Mouse (Mus musculus) adrenal gland, postnatal 25 days (tissue): ENCODE data around the gene Mapk12. TPM values are rescaled to one million over a fixed set of nuclear protein-coding genes. Genes with fewer than 3 reads are reported as not detected.

Experiments used
- DNase-seq: peaks from one replicate; pipeline ENCODE4 v3.0.0; 2021; ENCODE audit warnings: mixed read lengths
- microRNA-seq, 2 experiments: library from miRNA; unstranded; fragments of <30 nt; microRNA quantifications; one replicate each; pipeline ENCODE4 v1.2.0; 2021
- total RNA-seq: library from RNA; stranded (reverse); gene quantifications from 2 replicates; pipeline ENCODE4 v1.2.3, GENCODE M21; 2021

Gene Mapk12
- total RNA-seq, 1 experiment from 2014 or later: 11.3 TPM

- DNase-seq: no peak
Measured at GRCm38 (mm10) chr15:89090662-89091061, 49.8 kb downstream of the Mapk12 start.

GRCm38 (mm10) chr15:89089248-89090051 is 51.1 kb downstream of the Mapk12 start:
- DNase-seq: no peak

- peak; percentile 92 for DNase-seq
Measured at GRCm38 (mm10) chr15:89088607-89089247, 51.8 kb downstream of the Mapk12 start, which contains the start of gene Selenoo. TSS of gene Selenoo (plus strand) at chr15:89089084.

DNA sequence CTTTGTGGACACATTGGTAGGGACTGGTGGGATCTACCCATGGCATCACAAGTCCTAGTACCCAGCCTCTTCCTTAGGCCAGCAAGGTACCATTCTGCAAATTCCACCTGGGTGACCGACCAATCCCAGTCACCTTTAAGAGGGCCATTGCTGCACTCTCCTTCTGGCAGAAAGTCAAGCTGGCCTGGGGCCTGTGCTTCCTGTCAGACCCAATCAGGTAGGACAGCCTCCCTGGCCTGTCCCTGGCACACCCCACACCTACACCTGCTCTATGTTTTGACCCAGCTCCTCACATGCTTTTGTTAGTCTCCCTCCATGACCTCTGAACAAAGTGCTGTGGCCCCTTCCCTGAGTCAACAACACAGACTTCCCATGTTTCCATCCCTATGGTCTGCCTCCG is 55.7 kb downstream of the Mapk12 start:
- no peak for DNase-seq

DNA sequence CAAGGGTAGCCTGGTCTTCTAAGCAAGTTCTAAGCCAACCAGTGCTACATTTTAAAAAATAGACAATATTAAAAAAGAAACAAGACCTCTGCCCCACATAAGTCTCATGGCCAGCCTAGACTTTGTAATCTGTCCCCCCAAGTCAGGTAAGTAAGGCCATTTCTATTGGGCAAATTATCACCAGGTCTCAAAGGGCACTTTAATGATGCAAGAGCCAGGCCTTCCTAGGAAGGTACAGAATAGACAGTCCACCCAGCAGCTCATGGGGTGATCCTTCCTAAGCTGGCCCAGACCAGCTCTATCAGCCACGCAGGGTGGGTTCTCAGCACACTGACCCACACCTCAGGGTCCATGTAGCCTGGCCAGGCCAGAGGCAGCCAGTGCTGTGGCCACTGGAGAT is 56.6 kb downstream of the Mapk12 start:
- DNase-seq: no peak

Small RNA genes within 50 kb of the gene (microRNA-seq; reads per million reads assigned to microRNA genes)
- 0.34 to 0.71 reads per million in 2 experiments for gene Mir6958
- gene Mir7118: 0 reads per million in 2 experiments

Other genes starting within 250 kb of the Mapk12 start
- not detected in 2 replicates for gene Ttll8, start 186.3 kb downstream of the Mapk12 start, total RNA-seq
- gene Mlc1, start 161.7 kb downstream of the Mapk12 start, total RNA-seq: not detected in 2 replicates
- not detected in 2 replicates for gene Mov10l1, start 157.8 kb downstream of the Mapk12 start, total RNA-seq
- gene Panx2, start 81.0 kb downstream of the Mapk12 start, total RNA-seq: 0.81 and 1.6 TPM in 2 replicates
- 39.0 and 43.6 TPM in 2 replicates for gene Trabd, start 65.6 kb downstream of the Mapk12 start, total RNA-seq
- 41.8 and 50.2 TPM in 2 replicates for gene Selenoo, start 51.6 kb downstream of the Mapk12 start, total RNA-seq
- 18.1 and 25.9 TPM in 2 replicates for gene Tubgcp6, start 17.6 kb downstream of the Mapk12 start, total RNA-seq
- 14.5 and 19.6 TPM in 2 replicates for gene Hdac10, start 12.0 kb downstream of the Mapk12 start, total RNA-seq
- gene Mapk11, start 8.9 kb upstream of the Mapk12 start, total RNA-seq: 4.1 and 6.1 TPM in 2 replicates
- 121 and 144 TPM in 2 replicates for gene Plxnb2, start 40.1 kb upstream of the Mapk12 start, total RNA-seq
- 5.7 and 9.1 TPM in 2 replicates for gene Dennd6b, start 55.8 kb upstream of the Mapk12 start, total RNA-seq
- gene Ppp6r2, start 70.8 kb upstream of the Mapk12 start, total RNA-seq: 43.3 and 45.8 TPM in 2 replicates
- gene Sbf1, start 174.6 kb upstream of the Mapk12 start, total RNA-seq: 101 and 107 TPM in 2 replicates
- not detected in 2 replicates for gene Adm2, start 182.0 kb upstream of the Mapk12 start, total RNA-seq
- not detected in 2 replicates for gene Miox, start 193.7 kb upstream of the Mapk12 start, total RNA-seq
- gene Lmf2, start 215.0 kb upstream of the Mapk12 start, total RNA-seq: 40.6 and 41.6 TPM in 2 replicates
- gene Ncaph2, start 215.0 kb upstream of the Mapk12 start, total RNA-seq: 67.8 and 88.4 TPM in 2 replicates
- 26.0 and 35.6 TPM in 2 replicates for gene Sco2, start 233.1 kb upstream of the Mapk12 start, total RNA-seq
- gene Tymp, start 236.3 kb upstream of the Mapk12 start, total RNA-seq: 0.67 and 0.76 TPM in 2 replicates
- gene Odf3b, start 238.6 kb upstream of the Mapk12 start, total RNA-seq: 0.91 TPM in 1 of 2 replicates, not detected in the other
- not detected in 2 replicates for gene Klhdc7b, start 244.2 kb upstream of the Mapk12 start, total RNA-seq